Mouse (Mus musculus): ENCODE measurements at regions not wholly inside any gene's neighbourhood (a gene's known extent, or its start where the extent isn't known, plus 50 kb on each side); places are given as distances from the start of the nearest gene placed in this dataset.

DNA sequence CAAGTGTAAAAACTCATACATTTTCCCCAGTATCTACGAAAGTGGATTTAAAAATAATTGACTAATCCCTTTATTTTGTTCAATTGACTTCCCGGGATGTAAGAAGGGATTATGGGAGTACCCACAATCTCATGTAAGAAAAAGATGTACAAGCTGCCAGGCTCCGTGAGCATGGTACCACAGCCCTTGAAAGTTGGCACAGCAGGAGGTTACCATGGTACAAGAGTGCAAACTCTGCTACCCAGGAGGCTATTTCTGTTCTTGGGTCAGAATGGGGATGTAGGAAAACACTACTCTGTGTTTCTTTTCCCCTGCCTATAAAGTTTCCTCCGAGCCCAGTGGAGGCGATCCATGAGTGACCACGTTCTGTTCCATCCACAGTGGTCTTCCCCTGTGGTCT lies 113.9 kb upstream of the Hdac4 start:
- no peak for TF ChIP-seq POLR2A (IDR thresholded peaks at IDR 0.05; ENCODE audit: extremely low read depth, insufficient read depth, low read length)
- no peak for TF ChIP-seq CTCF (IDR thresholded peaks at IDR 0.05; ENCODE audit: low read depth, low read length)

Data from liver, adult 2 months (tissue).